Mouse (Mus musculus): Measurements from ENCODE around the gene Rbpj. TPM values are rescaled to one million over a fixed set of nuclear protein-coding genes. Genes with fewer than 3 reads are reported as not detected.

Gene Rbpj
- polyA plus RNA-seq, 1 experiment = 13.6 TPM

GRCm38 (mm10) chr5:53688326-53688725 is 222.4 kb downstream of the Rbpj start:
- no peaks in the 10 kb centered on the region for H3K36me3 ChIP-seq (replicated peaks; ENCODE audit: low read length)
- H3K4me1 ChIP-seq = no peaks in the 10 kb centered on the region
- H3K27me3 ChIP-seq (replicated peaks) = peaks cover 9% of the 10 kb centered on the region
- TF ChIP-seq FLI1 (IDR thresholded peaks at IDR 0.05; ENCODE audit: low read length) = no peak
- TF ChIP-seq GATA1 (IDR thresholded peaks at IDR 0.05; ENCODE audit: borderline replicate concordance, low read length) = no peak
- peaks cover 12% of the 10 kb centered on the region for H3K9me3 ChIP-seq
- no peak overlapping the region for H3K4me3 ChIP-seq (replicated peaks)

- Histone ChIP-seq H3K9me3 (peaks cover 12% of the 10 kb centered on the region), H3K4me1 (no peaks in the 10 kb centered on the region), H3K36me3 (replicated peaks; ENCODE audit: low read length) (no peaks in the 10 kb centered on the region), H3K4me3 (replicated peaks) (no peak overlapping the region), H3K27me3 (replicated peaks) (peaks cover 11% of the 10 kb centered on the region)
- no peak for TF ChIP-seq GATA1 (IDR thresholded peaks at IDR 0.05; ENCODE audit: borderline replicate concordance, low read length)
- no peak for TF ChIP-seq FLI1 (IDR thresholded peaks at IDR 0.05; ENCODE audit: low read length)
These were observed 225.6 kb downstream of the Rbpj start for GRCm38 (mm10) chr5:53691577-53691976.

- peaks cover 13% of the 10 kb centered on the region for H3K27me3 ChIP-seq (replicated peaks)
- H3K4me3 ChIP-seq (replicated peaks) = no peak overlapping the region
- TF ChIP-seq GATA1 (IDR thresholded peaks at IDR 0.05; ENCODE audit: borderline replicate concordance, low read length) = no peak
- TF ChIP-seq FLI1 (IDR thresholded peaks at IDR 0.05; ENCODE audit: low read length) = no peak
- H3K4me1 ChIP-seq = no peaks in the 10 kb centered on the region
- no peaks in the 10 kb centered on the region for H3K36me3 ChIP-seq (replicated peaks; ENCODE audit: low read length)
- peaks cover 12% of the 10 kb centered on the region for H3K9me3 ChIP-seq
These were observed 226.1 kb downstream of the Rbpj start for GRCm38 (mm10) chr5:53692100-53692499.

DNA sequence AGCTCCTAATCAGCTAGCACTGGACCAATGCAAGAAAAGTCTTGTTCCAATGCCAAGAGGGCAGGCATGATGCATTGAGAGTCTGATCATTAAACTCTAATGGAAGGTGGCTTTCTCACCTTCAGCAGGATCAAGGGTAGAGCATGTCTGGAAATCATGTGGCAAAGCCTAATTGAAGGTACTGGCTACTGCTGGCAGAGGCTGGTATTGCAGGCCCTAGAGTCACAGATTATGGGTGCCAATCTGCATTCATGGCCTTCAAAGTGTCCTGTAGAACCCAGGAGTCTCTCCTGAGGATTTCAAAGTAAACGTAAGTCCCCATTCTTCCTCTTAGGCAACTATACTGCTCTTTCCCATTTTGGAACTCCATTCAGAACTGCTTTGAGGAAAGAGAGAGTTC is 226.7 kb downstream of the Rbpj start:
- peaks cover 13% of the 10 kb centered on the region for H3K27me3 ChIP-seq (replicated peaks)

DNA sequence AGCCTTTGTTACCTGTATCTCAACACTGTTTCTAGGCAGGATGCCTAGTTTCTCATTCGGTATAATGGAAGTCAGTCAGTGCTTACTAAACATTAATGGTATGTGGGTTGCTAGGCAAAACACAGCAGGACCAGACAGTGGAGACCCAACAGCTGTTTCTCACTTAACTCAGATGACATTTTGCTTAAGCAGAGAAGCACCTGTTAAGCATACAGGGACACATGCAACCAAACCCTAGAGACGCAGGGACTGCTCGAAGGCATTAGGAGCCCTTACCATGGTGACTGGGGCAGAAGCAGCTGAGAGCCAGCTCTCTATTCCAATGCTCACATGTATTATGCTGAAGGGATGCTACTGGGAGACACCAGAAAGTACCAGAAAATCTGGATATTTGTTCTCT is 230.7 kb downstream of the Rbpj start:
- Histone ChIP-seq H3K4me1 (no peaks in the 10 kb centered on the region), H3K27me3 (replicated peaks) (peaks cover 5% of the 10 kb centered on the region), H3K36me3 (replicated peaks; ENCODE audit: low read length) (no peaks in the 10 kb centered on the region), H3K9me3 (peaks cover 17% of the 10 kb centered on the region), H3K4me3 (replicated peaks) (no peak overlapping the region)
- TF ChIP-seq GATA1 (IDR thresholded peaks at IDR 0.05; ENCODE audit: borderline replicate concordance, low read length) (no peak), FLI1 (IDR thresholded peaks at IDR 0.05; ENCODE audit: low read length) (no peak)

More for the DNA sequence above, 226.7 kb downstream of the Rbpj start:
- TF ChIP-seq FLI1 (IDR thresholded peaks at IDR 0.05; ENCODE audit: low read length) (no peak), GATA1 (IDR thresholded peaks at IDR 0.05; ENCODE audit: borderline replicate concordance, low read length) (no peak)
- H3K36me3 ChIP-seq (replicated peaks; ENCODE audit: low read length) = no peaks in the 10 kb centered on the region
- H3K4me3 ChIP-seq (replicated peaks) = no peak overlapping the region
- H3K4me1 ChIP-seq = no peaks in the 10 kb centered on the region
- H3K9me3 ChIP-seq = peaks cover 12% of the 10 kb centered on the region

- H3K27me3 ChIP-seq (replicated peaks) = peaks cover 5% of the 10 kb centered on the region
- TF ChIP-seq FLI1 (IDR thresholded peaks at IDR 0.05; ENCODE audit: low read length) (no peak), GATA1 (IDR thresholded peaks at IDR 0.05; ENCODE audit: borderline replicate concordance, low read length) (no peak)
- H3K4me1 ChIP-seq = no peaks in the 10 kb centered on the region
- H3K9me3 ChIP-seq = peaks cover 15% of the 10 kb centered on the region
- no peak overlapping the region for H3K4me3 ChIP-seq (replicated peaks)
- H3K36me3 ChIP-seq (replicated peaks; ENCODE audit: low read length) = no peaks in the 10 kb centered on the region
These were observed 231.8 kb downstream of the Rbpj start for GRCm38 (mm10) chr5:53697794-53698193.

- TF ChIP-seq GATA1 (IDR thresholded peaks at IDR 0.05; ENCODE audit: borderline replicate concordance, low read length) = no peak
- no peak for TF ChIP-seq FLI1 (IDR thresholded peaks at IDR 0.05; ENCODE audit: low read length)
- Histone ChIP-seq H3K9me3 (peaks cover 17% of the 10 kb centered on the region), H3K4me3 (replicated peaks) (no peak overlapping the region), H3K4me1 (no peaks in the 10 kb centered on the region), H3K36me3 (replicated peaks; ENCODE audit: low read length) (no peaks in the 10 kb centered on the region), H3K27me3 (replicated peaks) (peaks cover 7% of the 10 kb centered on the region)
These were observed 236.7 kb downstream of the Rbpj start for GRCm38 (mm10) chr5:53702686-53703085.

Other genes starting within 250 kb of the Rbpj start
- 34.9 and 143 TPM in 2 replicates for gene Smim20, start 199.1 kb upstream of the Rbpj start, polyA plus RNA-seq (2012; ENCODE audit: insufficient read depth, low replicate concordance)
- gene Cckar, start 241.6 kb downstream of the Rbpj start, polyA plus RNA-seq (2012; ENCODE audit: insufficient read depth, low replicate concordance) = not detected in 2 replicates

Measured in megakaryocyte, embryonic 14.5 days (primary cell).